Mouse (Mus musculus) neural tube, embryonic 15.5 days (tissue): Measurements from ENCODE around the gene Gm49361. TPM values are rescaled to one million over a fixed set of nuclear protein-coding genes. Genes with fewer than 3 reads are reported as not detected.
A peak's percentile ranks its signal among the peaks of the same experiment; 100 is the strongest.

Experiments used
- ATAC-seq: fragments of 200-750 bp; cut with Nextera tagmentation; 2 replicates; pipeline ENCODE4 v1.8.0; 2017; ENCODE audit warnings: mild to moderate bottlenecking, moderate TSS enrichment, moderate library complexity; ENCODE audit not compliant: low FRiP score
- H3K27ac ChIP-seq: fragments of 300-500 bp; sonication (generic); replicated peaks from 2 replicates; pipeline ENCODE4 v1.5.1; 2015; ENCODE audit warnings: mild to moderate bottlenecking, inconsistent platforms
- H3K27me3 ChIP-seq: fragments of 300-500 bp; sonication (generic); replicated peaks from 2 replicates; pipeline ENCODE4 v1.6.1; 2015; ENCODE audit warnings: inconsistent platforms
- H3K36me3 ChIP-seq: fragments of 300-500 bp; sonication (generic); 2 replicates; pipeline ENCODE4 v1.6.1; 2015; ENCODE audit warnings: inconsistent platforms
- H3K4me1 ChIP-seq: fragments of 300-500 bp; sonication (generic); 2 replicates; pipeline ENCODE4 v1.6.1; 2015; ENCODE audit warnings: inconsistent platforms
- H3K4me2 ChIP-seq: fragments of 300-500 bp; sonication (generic); 2 replicates; pipeline ENCODE4 v1.6.1; 2015; ENCODE audit warnings: inconsistent platforms, mild to moderate bottlenecking, moderate library complexity
- H3K4me3 ChIP-seq: fragments of 300-500 bp; sonication (generic); replicated peaks from 2 replicates; pipeline ENCODE4 v1.5.1; 2015; ENCODE audit warnings: mild to moderate bottlenecking, inconsistent platforms
- H3K9ac ChIP-seq: fragments of 300-500 bp; sonication (generic); replicated peaks from 2 replicates; pipeline ENCODE4 v1.6.1; 2015; ENCODE audit warnings: mild to moderate bottlenecking, inconsistent platforms
- H3K9me3 ChIP-seq: fragments of 300-500 bp; sonication (generic); replicated peaks from 2 replicates; pipeline ENCODE4 v1.6.1; 2016; ENCODE audit warnings: inconsistent platforms
- WGBS: fragments of 180-500 bp; shearing (Covaris S2); methylation state at CpG from one replicate; pipeline ENCODE4 v1.1.7; 2015; ENCODE audit warnings: mixed read lengths; 5-methylcytosine and 5-hydroxymethylcytosine counted together
- polyA plus RNA-seq: library from polyadenylated mRNA; unstranded; fragments of >200 nt; fragmentation: Nextera tagmentation; extraction: Ambion mirVana; gene quantifications from 2 replicates; pipeline ENCODE4 v1.2.1, GENCODE M21; 2015

Gm49361 gene
- polyA plus RNA-seq, 1 experiment from 2014 or later, result not detected

- WGBS, result 92% methylated on average over 6 of the region's 6 CpGs
Measured at GRCm38 (mm10) chr14:57686647-57687046, 59.3 kb downstream of the Gm49361 start.

GRCm38 (mm10) chr14:57684579-57684978, 61.3 kb downstream of the Gm49361 start:
- Histone ChIP-seq H3K36me3 (no peaks in the 10 kb centered on the region), H3K4me2 (no peak overlapping the region), H3K27ac (no peak overlapping the region), H3K4me3 (no peak overlapping the region), H3K4me1 (no peaks in the 10 kb centered on the region), H3K27me3 (no peaks in the 10 kb centered on the region), H3K9me3 (no peaks in the 10 kb centered on the region), H3K9ac (no peak overlapping the region)
- 14% methylated on average over 1 of the region's 1 CpGs for WGBS
- no peak for ATAC-seq

More at GRCm38 (mm10) chr14:57686647-57687046, 59.3 kb downstream of the Gm49361 start:
- Histone ChIP-seq H3K9ac (no peak overlapping the region), H3K4me3 (no peak overlapping the region), H3K36me3 (peaks cover 5% of the 10 kb centered on the region; the same call in 1 of the 2 replicates), H3K27ac (no peak overlapping the region), H3K4me1 (no peaks in the 10 kb centered on the region), H3K27me3 (no peaks in the 10 kb centered on the region), H3K4me2 (no peak overlapping the region), H3K9me3 (no peaks in the 10 kb centered on the region)
- ATAC-seq, result no peak

- no peaks in the 10 kb centered on the region for H3K4me1 ChIP-seq
- H3K27me3 ChIP-seq, result no peaks in the 10 kb centered on the region
- H3K36me3 ChIP-seq, result no peaks in the 10 kb centered on the region
- WGBS, result 91% methylated on average over 4 of the region's 4 CpGs
- no peak overlapping the region for H3K4me3 ChIP-seq
- H3K27ac ChIP-seq, result no peak overlapping the region
- ATAC-seq, result no peak
- H3K9ac ChIP-seq, result no peak overlapping the region
- H3K4me2 ChIP-seq, result no peak overlapping the region
- H3K9me3 ChIP-seq, result no peaks in the 10 kb centered on the region
Measured at GRCm38 (mm10) chr14:57682751-57683150, 63.2 kb downstream of the Gm49361 start.

- Histone ChIP-seq H3K4me3 (no peak overlapping the region), H3K4me2 (no peak overlapping the region), H3K36me3 (no peaks in the 10 kb centered on the region), H3K9ac (no peak overlapping the region), H3K27ac (no peak overlapping the region), H3K27me3 (no peaks in the 10 kb centered on the region), H3K9me3 (no peaks in the 10 kb centered on the region), H3K4me1 (no peaks in the 10 kb centered on the region)
- ATAC-seq, result peak; percentile 92
- 38% methylated on average over 5 of the region's 5 CpGs for WGBS
Measured at GRCm38 (mm10) chr14:57679958-57680535, 65.9 kb downstream of the Gm49361 start.

- Histone ChIP-seq H3K27me3 (no peaks in the 10 kb centered on the region), H3K4me2 (no peak overlapping the region), H3K9ac (no peak overlapping the region), H3K27ac (no peak overlapping the region), H3K4me1 (no peaks in the 10 kb centered on the region), H3K4me3 (no peak overlapping the region), H3K9me3 (no peaks in the 10 kb centered on the region), H3K36me3 (no peaks in the 10 kb centered on the region)
- 23% methylated on average over 1 of the region's 1 CpGs for WGBS
- peak; percentile 54; the same call in 1 of the 2 replicates for ATAC-seq
Measured at GRCm38 (mm10) chr14:57679523-57679922, 66.4 kb downstream of the Gm49361 start.

- Histone ChIP-seq H3K36me3 (no peaks in the 10 kb centered on the region), H3K4me3 (no peak overlapping the region), H3K27ac (no peak overlapping the region), H3K27me3 (no peaks in the 10 kb centered on the region), H3K4me2 (no peak overlapping the region), H3K9me3 (no peaks in the 10 kb centered on the region), H3K9ac (no peak overlapping the region), H3K4me1 (no peaks in the 10 kb centered on the region)
- no peak for ATAC-seq
- WGBS, result 58% methylated on average over 2 of the region's 2 CpGs
Measured at GRCm38 (mm10) chr14:57675481-57675880, 70.4 kb downstream of the Gm49361 start.

GRCm38 (mm10) chr14:57665628-57665950, 80.3 kb downstream of the Gm49361 start:
- WGBS, result 15% methylated on average over 10 of the region's 10 CpGs
- Histone ChIP-seq H3K4me1 (peaks cover 26% of the 10 kb centered on the region), H3K27me3 (no peaks in the 10 kb centered on the region), H3K36me3 (no peaks in the 10 kb centered on the region), H3K4me2 (peak overlapping the region; percentile 75), H3K27ac (peak overlapping the region; percentile 99), H3K9me3 (no peaks in the 10 kb centered on the region), H3K9ac (peak overlapping the region; percentile 92), H3K4me3 (peak overlapping the region; percentile 89)
- ATAC-seq, result no peak

GRCm38 (mm10) chr14:57664822-57665627, 80.9 kb downstream of the Gm49361 start, which contains the start of gene Xpo4:
Gene Xpo4, minus strand, starts transcription at chr14:57665430.
- Histone ChIP-seq H3K9ac (peak within 1 kb of the TSS; percentile 92), H3K9me3 (no peaks in the 10 kb centered on the region), H3K4me2 (peak within 1 kb of the TSS; percentile 75), H3K4me3 (peak within 1 kb of the TSS; percentile 89), H3K27ac (peak within 1 kb of the TSS; percentile 99), H3K4me1 (peaks cover 26% of the 10 kb centered on the region), H3K36me3 (no peaks in the 10 kb centered on the region), H3K27me3 (no peaks in the 10 kb centered on the region)
- ATAC-seq, result peak; percentile 98
- under 1% methylated on average over 80 of the region's 80 CpGs for WGBS

- H3K4me2 ChIP-seq, result peak overlapping the region; percentile 75
- WGBS, result under 1% methylated on average over 19 of the region's 19 CpGs
- H3K4me1 ChIP-seq, result peaks cover 26% of the 10 kb centered on the region
- H3K9ac ChIP-seq, result peak overlapping the region; percentile 92
- peak; percentile 63 for ATAC-seq
- H3K27ac ChIP-seq, result peak overlapping the region; percentile 99
- H3K36me3 ChIP-seq, result no peaks in the 10 kb centered on the region
- H3K4me3 ChIP-seq, result peak overlapping the region; percentile 89
- no peaks in the 10 kb centered on the region for H3K27me3 ChIP-seq
- no peaks in the 10 kb centered on the region for H3K9me3 ChIP-seq
Measured at GRCm38 (mm10) chr14:57664311-57664821, 81.5 kb downstream of the Gm49361 start.

GRCm38 (mm10) chr14:57663630-57664029, 82.3 kb downstream of the Gm49361 start:
- Histone ChIP-seq H3K4me3 (peak overlapping the region; percentile 89), H3K27me3 (no peaks in the 10 kb centered on the region), H3K4me1 (peaks cover 26% of the 10 kb centered on the region), H3K9ac (0 out of 2 replicates have a peak overlapping the region, but pooled peaks have one; percentile 23), H3K4me2 (peak overlapping the region; percentile 75), H3K27ac (no peak overlapping the region), H3K36me3 (no peaks in the 10 kb centered on the region), H3K9me3 (no peaks in the 10 kb centered on the region)
- 43% methylated on average over 1 of the region's 1 CpGs for WGBS
- ATAC-seq, result no peak

- Histone ChIP-seq H3K36me3 (no peaks in the 10 kb centered on the region), H3K9ac (no peak overlapping the region), H3K4me2 (no peak overlapping the region), H3K4me3 (no peak overlapping the region), H3K27me3 (no peaks in the 10 kb centered on the region), H3K9me3 (no peaks in the 10 kb centered on the region), H3K27ac (no peak overlapping the region), H3K4me1 (0 out of 2 replicates have a peak, but pooled peaks cover 5% of the 10 kb centered on the region)
- WGBS, result 97% methylated on average over 4 of the region's 4 CpGs
- no peak for ATAC-seq
Measured at GRCm38 (mm10) chr14:57658301-57658700, 87.6 kb downstream of the Gm49361 start.

GRCm38 (mm10) chr14:57657500-57657899, 88.4 kb downstream of the Gm49361 start:
- WGBS, result 95% methylated on average over 2 of the region's 2 CpGs
- Histone ChIP-seq H3K4me1 (0 out of 2 replicates have a peak, but pooled peaks cover 3% of the 10 kb centered on the region), H3K4me3 (no peak overlapping the region), H3K27ac (no peak overlapping the region), H3K36me3 (no peaks in the 10 kb centered on the region), H3K9me3 (no peaks in the 10 kb centered on the region), H3K27me3 (no peaks in the 10 kb centered on the region), H3K4me2 (no peak overlapping the region), H3K9ac (no peak overlapping the region)
- ATAC-seq, result no peak
